Mouse (Mus musculus): ENCODE measurements around the gene Snd1.

Gene Snd1

GRCm38 (mm10) chr6:28841569-28841968, 366.6 kb downstream of the Snd1 start:
- no peak for DNase-seq (ENCODE audit: low read depth)

GRCm38 (mm10) chr6:28842375-28843276, 367.7 kb downstream of the Snd1 start:
- no peak for DNase-seq (ENCODE audit: low read depth)

- no peak for DNase-seq (ENCODE audit: low read depth)
Observed at GRCm38 (mm10) chr6:28845610-28846009, 370.7 kb downstream of the Snd1 start.

- DNase-seq (ENCODE audit: low read depth) = no peak
Observed at GRCm38 (mm10) chr6:28847616-28848015, 372.7 kb downstream of the Snd1 start.

- no peak for DNase-seq (ENCODE audit: low read depth)
Observed at GRCm38 (mm10) chr6:28848285-28848794, 373.4 kb downstream of the Snd1 start.

GRCm38 (mm10) chr6:28848891-28849290, 374.0 kb downstream of the Snd1 start:
- no peak for DNase-seq (ENCODE audit: low read depth)

GRCm38 (mm10) chr6:28849317-28849716, 374.4 kb downstream of the Snd1 start:
- DNase-seq (ENCODE audit: low read depth) = no peak

GRCm38 (mm10) chr6:28850326-28850900, 375.5 kb downstream of the Snd1 start:
- DNase-seq (ENCODE audit: low read depth) = no peak

- no peak for DNase-seq (ENCODE audit: low read depth)
Observed at GRCm38 (mm10) chr6:28852342-28852741, 377.4 kb downstream of the Snd1 start.

GRCm38 (mm10) chr6:28853164-28853563, 378.2 kb downstream of the Snd1 start:
- DNase-seq (ENCODE audit: low read depth) = no peak

GRCm38 (mm10) chr6:28853654-28854053, 378.7 kb downstream of the Snd1 start:
- DNase-seq (ENCODE audit: low read depth) = no peak

GRCm38 (mm10) chr6:28854598-28854997, 379.7 kb downstream of the Snd1 start:
- DNase-seq (ENCODE audit: low read depth) = no peak

GRCm38 (mm10) chr6:28855442-28855841, 380.5 kb downstream of the Snd1 start:
- no peak for DNase-seq (ENCODE audit: low read depth)

GRCm38 (mm10) chr6:28856789-28857188, 381.9 kb downstream of the Snd1 start:
- no peak for DNase-seq (ENCODE audit: low read depth)

- DNase-seq (ENCODE audit: low read depth) = no peak
Observed at GRCm38 (mm10) chr6:28857198-28858180, 382.6 kb downstream of the Snd1 start.

- no peak for DNase-seq (ENCODE audit: low read depth)
Observed at GRCm38 (mm10) chr6:28859094-28859493, 384.2 kb downstream of the Snd1 start.

- DNase-seq (ENCODE audit: low read depth) = no peak
Observed at GRCm38 (mm10) chr6:28860450-28860849, 385.5 kb downstream of the Snd1 start.

- no peak for DNase-seq (ENCODE audit: low read depth)
Observed at GRCm38 (mm10) chr6:28860922-28861321, 386.0 kb downstream of the Snd1 start.

GRCm38 (mm10) chr6:28862304-28862703, 387.4 kb downstream of the Snd1 start:
- no peak for DNase-seq (ENCODE audit: low read depth)

GRCm38 (mm10) chr6:28864684-28865083, 389.7 kb downstream of the Snd1 start:
- DNase-seq (ENCODE audit: low read depth) = no peak

GRCm38 (mm10) chr6:28865112-28865511, 390.2 kb downstream of the Snd1 start:
- no peak for DNase-seq (ENCODE audit: low read depth)

- no peak for DNase-seq (ENCODE audit: low read depth)
Observed at GRCm38 (mm10) chr6:28866206-28866605, 391.3 kb downstream of the Snd1 start.
